Mouse (Mus musculus) T-cell, adult 66 days (primary cell): ENCODE data around the gene Opalin. TPM values are rescaled to one million over a fixed set of nuclear protein-coding genes. Genes with fewer than 3 reads are reported as not detected.

Experiments
- total RNA-seq, 2 experiments: library from RNA; stranded (reverse); gene quantifications; 3 replicates in 1 of 2; 4 replicates in 1 of 2; pipeline ENCODE4 v1.2.4; 2023

The Opalin gene
- total RNA-seq: not detected

GRCm38 (mm10) chr19:41076906-41077305 lies at the start of gene Opalin:
Opalin (minus strand) TSS chr19:41077113.

GRCm38 (mm10) chr19:41029219-41029618 lies 47.7 kb downstream of the Opalin start, which contains the start of gene Dntt:
Dntt (plus strand) TSS chr19:41029275.

Other genes starting within 250 kb of the Opalin start
- gene Ccnj, start 245.8 kb downstream of the Opalin start, total RNA-seq: 1 to 10 TPM; 7.5 to 8.5 TPM
- gene Zfp518a, start 182.4 kb downstream of the Opalin start, total RNA-seq: 10 to 100 TPM; 19.7 TPM
- 1 to 10 TPM; 1.0 to 2.9 TPM for gene Blnk, start 82.6 kb downstream of the Opalin start, total RNA-seq
- 1 to 10 TPM; 2.9 to 3.5 TPM for gene Dntt, start 47.8 kb downstream of the Opalin start, total RNA-seq
- under 1 TPM; 0.26 to 0.39 TPM for gene Tll2, start 129.7 kb upstream of the Opalin start, total RNA-seq
- 100 to 1,000 TPM in 1 of 2 experiments, 10 to 100 TPM in 1; 96.8 to 105 TPM for gene Tm9sf3, start 186.9 kb upstream of the Opalin start, total RNA-seq